Mouse (Mus musculus): ENCODE data around the gene Actn3.

The Actn3 gene

DNA sequence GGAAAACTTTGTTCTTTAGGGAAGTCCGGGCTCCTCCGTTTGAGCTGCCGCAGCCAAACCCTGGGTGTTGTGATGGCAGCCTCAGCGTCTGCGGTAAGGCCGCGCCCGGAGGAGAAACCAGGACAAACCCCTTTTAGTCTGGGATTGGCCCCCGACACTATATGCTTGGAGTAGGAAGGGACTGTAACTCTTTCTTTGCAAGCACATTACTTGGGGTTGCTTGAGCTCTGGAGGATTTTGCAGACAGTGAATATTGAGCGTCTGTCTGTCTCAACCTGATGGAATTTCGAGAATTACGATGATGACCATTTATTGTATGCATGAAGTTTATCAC, 65.8 kb downstream of the Actn3 start:
- DNase-seq (ENCODE audit: low read depth, low spot score) = no peak
